Mouse (Mus musculus) hindbrain, embryonic 15.5 days (tissue): ENCODE measurements around the gene Mrps14. TPM values are rescaled to one million over a fixed set of nuclear protein-coding genes. Genes with fewer than 3 reads are reported as not detected.

Experiments
- ATAC-seq: fragments of 200-750 bp; cut with Nextera tagmentation; 2 replicates; pipeline ENCODE4 v1.8.0; 2017; ENCODE audit warnings: low read depth, moderate number of reproducible peaks, moderate TSS enrichment; ENCODE audit not compliant: low FRiP score
- H3K27ac ChIP-seq: fragments of 300-500 bp; sonication (generic); replicated peaks from 2 replicates; pipeline ENCODE4 v1.5.1; 2015; ENCODE audit warnings: mild to moderate bottlenecking, inconsistent platforms
- H3K27me3 ChIP-seq: fragments of 300-500 bp; sonication (generic); 2 replicates; pipeline ENCODE4 v1.6.1; 2015; ENCODE audit warnings: control low read depth, inconsistent platforms
- H3K36me3 ChIP-seq: fragments of 300-500 bp; sonication (generic); 2 replicates; pipeline ENCODE4 v1.6.1; 2015; ENCODE audit warnings: control low read depth, inconsistent platforms
- H3K4me1 ChIP-seq: fragments of 300-500 bp; sonication (generic); replicated peaks from 2 replicates; pipeline ENCODE4 v1.6.1; 2015; ENCODE audit warnings: control low read depth, inconsistent platforms
- H3K4me2 ChIP-seq: fragments of 300-500 bp; sonication (generic); 2 replicates; pipeline ENCODE4 v1.6.1; 2015; ENCODE audit warnings: moderate library complexity, mild to moderate bottlenecking, inconsistent platforms
- H3K4me3 ChIP-seq: fragments of 300-500 bp; sonication (generic); 2 replicates; pipeline ENCODE4 v1.5.1; 2015; ENCODE audit warnings: mild to moderate bottlenecking, inconsistent platforms
- H3K9ac ChIP-seq: fragments of 300-500 bp; sonication (generic); 2 replicates; pipeline ENCODE4 v1.6.1; 2015; ENCODE audit warnings: inconsistent platforms
- H3K9me3 ChIP-seq: fragments of 300-500 bp; sonication (generic); 2 replicates; pipeline ENCODE4 v1.6.1; 2016; ENCODE audit warnings: control low read depth, inconsistent platforms
- WGBS: fragments of 180-500 bp; shearing (Covaris S2); methylation state at CpG from one replicate; pipeline ENCODE4 v1.1.7; 2015; 5-methylcytosine and 5-hydroxymethylcytosine counted together
- polyA plus RNA-seq: library from polyadenylated mRNA; unstranded; fragments of >200 nt; fragmentation: Nextera tagmentation; extraction: Ambion mirVana; gene quantifications from 2 replicates; pipeline ENCODE4 v1.2.1, GENCODE M21; 2015

Gene Mrps14
- polyA plus RNA-seq, 1 experiment from 2014 or later, result 125 TPM

- no peaks in the 10 kb centered on the region for H3K9me3 ChIP-seq
- no peak overlapping the region for H3K9ac ChIP-seq
- H3K27ac ChIP-seq, result no peak overlapping the region
- ATAC-seq, result no peak
- no peaks in the 10 kb centered on the region for H3K4me1 ChIP-seq
- WGBS, result 76% methylated on average over 3 of the region's 3 CpGs
- H3K36me3 ChIP-seq, result 0 out of 2 replicates have a peak, but pooled peaks cover 3% of the 10 kb centered on the region
- no peaks in the 10 kb centered on the region for H3K27me3 ChIP-seq
- no peak overlapping the region for H3K4me3 ChIP-seq
- H3K4me2 ChIP-seq, result no peak overlapping the region
These were observed 37.1 kb downstream of the Mrps14 start for GRCm38 (mm10) chr1:160232113-160232512.

GRCm38 (mm10) chr1:160233921-160234320, 38.9 kb downstream of the Mrps14 start:
- Histone ChIP-seq H3K36me3 (peaks cover 6% of the 10 kb centered on the region; the same call in 1 of the 2 replicates), H3K27ac (no peak overlapping the region), H3K4me1 (no peaks in the 10 kb centered on the region), H3K4me2 (no peak overlapping the region), H3K4me3 (no peak overlapping the region), H3K9me3 (no peaks in the 10 kb centered on the region), H3K27me3 (no peaks in the 10 kb centered on the region), H3K9ac (no peak overlapping the region)
- no peak for ATAC-seq

GRCm38 (mm10) chr1:160237981-160238380, 43.0 kb downstream of the Mrps14 start:
- 97% methylated on average over 2 of the region's 2 CpGs for WGBS
- Histone ChIP-seq H3K36me3 (peaks cover 6% of the 10 kb centered on the region; the same call in 1 of the 2 replicates), H3K9me3 (no peaks in the 10 kb centered on the region), H3K27ac (no peak overlapping the region), H3K4me3 (no peak overlapping the region), H3K27me3 (no peaks in the 10 kb centered on the region), H3K4me2 (no peak overlapping the region), H3K9ac (no peak overlapping the region), H3K4me1 (no peaks in the 10 kb centered on the region)
- ATAC-seq, result no peak

- no peak overlapping the region for H3K4me2 ChIP-seq
- no peak overlapping the region for H3K4me3 ChIP-seq
- no peaks in the 10 kb centered on the region for H3K4me1 ChIP-seq
- H3K27me3 ChIP-seq, result no peaks in the 10 kb centered on the region
- peaks cover 6% of the 10 kb centered on the region; the same call in 1 of the 2 replicates for H3K36me3 ChIP-seq
- no peak overlapping the region for H3K27ac ChIP-seq
- no peaks in the 10 kb centered on the region for H3K9me3 ChIP-seq
- ATAC-seq, result no peak
- 90% methylated on average over 1 of the region's 1 CpGs for WGBS
- H3K9ac ChIP-seq, result no peak overlapping the region
These were observed 43.9 kb downstream of the Mrps14 start for GRCm38 (mm10) chr1:160238852-160239443.

GRCm38 (mm10) chr1:160240091-160240490, 45.1 kb downstream of the Mrps14 start:
- 87% methylated on average over 2 of the region's 2 CpGs for WGBS
- H3K9ac ChIP-seq, result no peak overlapping the region
- H3K27ac ChIP-seq, result no peak overlapping the region
- no peaks in the 10 kb centered on the region for H3K9me3 ChIP-seq
- ATAC-seq, result no peak
- H3K4me1 ChIP-seq, result no peaks in the 10 kb centered on the region
- H3K4me3 ChIP-seq, result no peak overlapping the region
- H3K27me3 ChIP-seq, result no peaks in the 10 kb centered on the region
- H3K4me2 ChIP-seq, result no peak overlapping the region
- H3K36me3 ChIP-seq, result peaks cover 6% of the 10 kb centered on the region; the same call in 1 of the 2 replicates

GRCm38 (mm10) chr1:160244689-160245088, 49.7 kb downstream of the Mrps14 start:
- WGBS, result 88% methylated on average over 5 of the region's 5 CpGs
- no peaks in the 10 kb centered on the region for H3K27me3 ChIP-seq
- no peaks in the 10 kb centered on the region for H3K9me3 ChIP-seq
- no peaks in the 10 kb centered on the region for H3K4me1 ChIP-seq
- H3K4me2 ChIP-seq, result no peak overlapping the region
- ATAC-seq, result no peak
- H3K4me3 ChIP-seq, result no peak overlapping the region
- no peak overlapping the region for H3K27ac ChIP-seq
- H3K36me3 ChIP-seq, result no peaks in the 10 kb centered on the region
- no peak overlapping the region for H3K9ac ChIP-seq

- WGBS, result 76% methylated on average over 2 of the region's 2 CpGs
- Histone ChIP-seq H3K27me3 (no peaks in the 10 kb centered on the region), H3K9me3 (no peaks in the 10 kb centered on the region), H3K4me1 (no peaks in the 10 kb centered on the region), H3K4me2 (no peak overlapping the region), H3K9ac (no peak overlapping the region), H3K4me3 (no peak overlapping the region), H3K36me3 (no peaks in the 10 kb centered on the region), H3K27ac (no peak overlapping the region)
- no peak for ATAC-seq
These were observed 50.9 kb downstream of the Mrps14 start for GRCm38 (mm10) chr1:160245954-160246353.

- H3K9me3 ChIP-seq, result no peaks in the 10 kb centered on the region
- H3K4me2 ChIP-seq, result no peak overlapping the region
- H3K27me3 ChIP-seq, result no peaks in the 10 kb centered on the region
- no peak overlapping the region for H3K4me3 ChIP-seq
- no peaks in the 10 kb centered on the region for H3K4me1 ChIP-seq
- WGBS, result 85% methylated on average over 4 of the region's 4 CpGs
- no peak overlapping the region for H3K9ac ChIP-seq
- no peaks in the 10 kb centered on the region for H3K36me3 ChIP-seq
- no peak for ATAC-seq
- H3K27ac ChIP-seq, result no peak overlapping the region
These were observed 51.8 kb downstream of the Mrps14 start for GRCm38 (mm10) chr1:160246844-160247243.

- Histone ChIP-seq H3K9ac (no peak overlapping the region), H3K27ac (no peak overlapping the region), H3K4me1 (no peaks in the 10 kb centered on the region), H3K9me3 (no peaks in the 10 kb centered on the region), H3K27me3 (no peaks in the 10 kb centered on the region), H3K4me3 (no peak overlapping the region), H3K36me3 (no peaks in the 10 kb centered on the region), H3K4me2 (no peak overlapping the region)
- ATAC-seq, result no peak
- WGBS, result 84% methylated on average over 9 of the region's 9 CpGs
These were observed 52.5 kb downstream of the Mrps14 start for GRCm38 (mm10) chr1:160247473-160247872.

- H3K27ac ChIP-seq, result no peak overlapping the region
- H3K9me3 ChIP-seq, result peaks cover 3% of the 10 kb centered on the region; the same call in 1 of the 2 replicates
- H3K27me3 ChIP-seq, result no peaks in the 10 kb centered on the region
- H3K9ac ChIP-seq, result no peak overlapping the region
- H3K4me1 ChIP-seq, result no peaks in the 10 kb centered on the region
- H3K4me3 ChIP-seq, result no peak overlapping the region
- H3K36me3 ChIP-seq, result no peaks in the 10 kb centered on the region
- 79% methylated on average over 3 of the region's 3 CpGs for WGBS
- H3K4me2 ChIP-seq, result no peak overlapping the region
- ATAC-seq, result no peak
These were observed 54.8 kb downstream of the Mrps14 start for GRCm38 (mm10) chr1:160249786-160250185.

- Histone ChIP-seq H3K4me1 (no peaks in the 10 kb centered on the region), H3K27me3 (no peaks in the 10 kb centered on the region), H3K36me3 (0 out of 2 replicates have a peak, but pooled peaks cover 4% of the 10 kb centered on the region), H3K9me3 (peaks cover 3% of the 10 kb centered on the region; the same call in 1 of the 2 replicates), H3K4me2 (no peak overlapping the region), H3K9ac (no peak overlapping the region), H3K4me3 (no peak overlapping the region), H3K27ac (no peak overlapping the region)
- 81% methylated on average over 4 of the region's 4 CpGs for WGBS
- ATAC-seq, result no peak
These were observed 55.8 kb downstream of the Mrps14 start for GRCm38 (mm10) chr1:160250782-160251181.

- H3K4me2 ChIP-seq, result no peak overlapping the region
- no peak overlapping the region for H3K9ac ChIP-seq
- no peak overlapping the region for H3K27ac ChIP-seq
- H3K36me3 ChIP-seq, result peaks cover 8% of the 10 kb centered on the region; the same call in 1 of the 2 replicates
- no peaks in the 10 kb centered on the region for H3K4me1 ChIP-seq
- ATAC-seq, result no peak
- no peaks in the 10 kb centered on the region for H3K27me3 ChIP-seq
- H3K9me3 ChIP-seq, result peaks cover 3% of the 10 kb centered on the region; the same call in 1 of the 2 replicates
- H3K4me3 ChIP-seq, result no peak overlapping the region
- 82% methylated on average over 5 of the region's 5 CpGs for WGBS
These were observed 56.5 kb downstream of the Mrps14 start for GRCm38 (mm10) chr1:160251388-160252007.
